Mouse (Mus musculus) small intestine, adult 2 months (tissue): Measurements from ENCODE around the gene Arrb1.

ENCODE experiments used
- CTCF ChIP-seq: fragments of 200-500 bp; IDR thresholded peaks from 2 replicates; pipeline ENCODE4 v1.5.1; 2012; ENCODE audit warnings: low read depth, mild to moderate bottlenecking, control low read depth, inconsistent platforms, low read length, moderate library complexity, mixed read lengths; ENCODE audit not compliant: insufficient replicate concordance, insufficient read length; ENCODE audit errors: extremely low read depth
- POLR2A ChIP-seq: fragments of 200-500 bp; IDR thresholded peaks from 2 replicates; pipeline ENCODE4 v1.6.1; 2012; ENCODE audit warnings: low read depth, mild to moderate bottlenecking, control low read depth, inconsistent platforms, low read length, moderate library complexity

DNA sequence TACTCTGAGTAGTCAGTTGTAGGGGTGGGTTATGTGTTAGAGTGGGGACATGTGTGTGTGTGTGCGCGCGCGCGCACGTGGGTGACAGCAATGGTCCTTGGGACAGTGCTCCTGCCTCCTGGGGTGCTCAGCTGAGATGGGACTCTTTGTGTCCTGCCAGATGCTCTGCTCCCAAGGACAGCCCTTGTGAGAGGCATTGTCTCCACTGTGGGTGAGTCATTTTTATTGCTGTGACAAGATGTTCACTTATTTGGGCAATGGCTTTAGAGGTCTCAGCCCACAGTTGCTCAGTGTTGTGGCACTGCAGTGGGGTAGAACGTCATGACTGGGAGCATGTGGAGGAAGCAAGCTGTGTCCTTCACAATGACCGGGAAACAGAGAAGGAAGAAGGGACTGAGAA, 50.7 kb downstream of the Arrb1 start:
- no peak for TF ChIP-seq CTCF
- TF ChIP-seq POLR2A, result no peak
